Mouse (Mus musculus) liver, postnatal 0 days (tissue): Measurements from ENCODE around the gene Slc4a11. TPM values are rescaled to one million over a fixed set of nuclear protein-coding genes. Genes with fewer than 3 reads are reported as not detected.
A peak's percentile ranks its signal among the peaks of the same experiment; 100 is the strongest.

Source experiments
- ATAC-seq: fragments of 200-750 bp; cut with Nextera tagmentation; 2 replicates; pipeline ENCODE4 v1.8.0; 2017; ENCODE audit warnings: mild to moderate bottlenecking, moderate library complexity
- DNase-seq: peaks from one replicate; pipeline ENCODE4 v3.0.0-alpha.2; 2016
- H3K27ac ChIP-seq: fragments of 300-500 bp; sonication (generic); 2 replicates; pipeline ENCODE4 v1.5.1; 2014; ENCODE audit warnings: antibody characterized with exemption, moderate library complexity, mild to moderate bottlenecking, low read depth
- H3K27me3 ChIP-seq: fragments of 300-500 bp; sonication (generic); 2 replicates; pipeline ENCODE4 v1.6.1; 2014; ENCODE audit warnings: low read length, control low read depth, mixed read lengths; ENCODE audit not compliant: insufficient read depth
- H3K36me3 ChIP-seq: fragments of 300-500 bp; sonication (generic); replicated peaks from 2 replicates; pipeline ENCODE4 v1.6.1; 2014; ENCODE audit warnings: mild to moderate bottlenecking, control low read depth, low read length, moderate library complexity, mixed read lengths; ENCODE audit not compliant: insufficient read depth
- H3K4me1 ChIP-seq: fragments of 300-500 bp; sonication (generic); 2 replicates; pipeline ENCODE4 v1.6.1; 2014; ENCODE audit warnings: antibody characterized with exemption, mild to moderate bottlenecking, control low read depth; ENCODE audit not compliant: insufficient read depth
- H3K4me2 ChIP-seq: fragments of 300-500 bp; sonication (generic); 2 replicates; pipeline ENCODE4 v1.6.1; 2014; ENCODE audit warnings: low read depth, mild to moderate bottlenecking, low read length, moderate library complexity, mixed read lengths
- H3K4me3 ChIP-seq: fragments of 300-500 bp; sonication (generic); 2 replicates; pipeline ENCODE4 v1.5.1; 2014; ENCODE audit warnings: low read depth, low read length
- H3K9ac ChIP-seq: fragments of 300-500 bp; sonication (generic); replicated peaks from 2 replicates; pipeline ENCODE4 v1.6.1; 2014; ENCODE audit warnings: mild to moderate bottlenecking, moderate library complexity
- H3K9me3 ChIP-seq: fragments of 300-500 bp; sonication (generic); 2 replicates; pipeline ENCODE4 v1.6.1; 2016; ENCODE audit warnings: mild to moderate bottlenecking, control low read depth, low read length, mixed read lengths
- CTCF ChIP-seq: sonication (generic); IDR thresholded peaks from 2 replicates; pipeline ENCODE4 v1.5.1; 2016; ENCODE audit warnings: antibody characterized with exemption, low read depth
- EP300 ChIP-seq: IDR thresholded peaks from 2 replicates; pipeline ENCODE4 v1.6.1; 2016; ENCODE audit warnings: antibody characterized with exemption, low read depth, mild to moderate bottlenecking
- WGBS: fragments of 180-500 bp; shearing (Covaris S2); extraction: QIAGEN DNeasy Blood & Tissue Kit; methylation state at CpG from one replicate; pipeline ENCODE4 v1.1.7; 2014; ENCODE audit not compliant: insufficient replicate concordance; 5-methylcytosine and 5-hydroxymethylcytosine counted together
- polyA plus RNA-seq: library from polyadenylated mRNA; unstranded; fragments of >200 nt; fragmentation: Nextera tagmentation; extraction: Ambion mirVana; gene quantifications from 2 replicates; pipeline ENCODE4 v1.2.1, GENCODE M21; 2015

Gene Slc4a11
- polyA plus RNA-seq, 1 experiment from 2014 or later = not detected

DNA sequence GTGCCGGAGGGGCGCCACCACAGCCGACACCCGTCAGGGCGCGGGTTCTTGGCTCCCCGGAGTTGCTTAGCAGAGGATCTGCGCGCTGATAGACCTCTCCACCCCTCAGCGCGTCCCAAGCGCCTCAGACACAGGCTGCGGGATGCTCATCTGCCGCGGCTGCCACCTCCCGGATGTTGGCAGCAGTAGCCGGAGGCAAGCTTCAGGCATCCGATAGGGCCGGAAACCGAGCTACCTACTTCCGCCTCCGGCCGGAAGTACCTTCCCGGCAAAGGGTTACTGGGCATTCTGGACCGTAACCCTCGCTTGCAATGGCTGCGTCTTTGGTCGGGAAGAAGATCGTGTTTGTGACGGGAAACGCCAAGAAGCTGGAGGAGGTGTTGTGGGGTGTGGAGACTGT is 29.8 kb downstream of the Slc4a11 start, which contains the start of gene Itpa:
Gene Itpa, plus strand, starts transcription at position 52 of the 400 bp plus-strand sequence.
- Histone ChIP-seq H3K9me3 (no peaks in the 10 kb centered on the region), H3K4me1 (peaks cover 25% of the 10 kb centered on the region)
- ATAC-seq = peak; percentile 61

DNA sequence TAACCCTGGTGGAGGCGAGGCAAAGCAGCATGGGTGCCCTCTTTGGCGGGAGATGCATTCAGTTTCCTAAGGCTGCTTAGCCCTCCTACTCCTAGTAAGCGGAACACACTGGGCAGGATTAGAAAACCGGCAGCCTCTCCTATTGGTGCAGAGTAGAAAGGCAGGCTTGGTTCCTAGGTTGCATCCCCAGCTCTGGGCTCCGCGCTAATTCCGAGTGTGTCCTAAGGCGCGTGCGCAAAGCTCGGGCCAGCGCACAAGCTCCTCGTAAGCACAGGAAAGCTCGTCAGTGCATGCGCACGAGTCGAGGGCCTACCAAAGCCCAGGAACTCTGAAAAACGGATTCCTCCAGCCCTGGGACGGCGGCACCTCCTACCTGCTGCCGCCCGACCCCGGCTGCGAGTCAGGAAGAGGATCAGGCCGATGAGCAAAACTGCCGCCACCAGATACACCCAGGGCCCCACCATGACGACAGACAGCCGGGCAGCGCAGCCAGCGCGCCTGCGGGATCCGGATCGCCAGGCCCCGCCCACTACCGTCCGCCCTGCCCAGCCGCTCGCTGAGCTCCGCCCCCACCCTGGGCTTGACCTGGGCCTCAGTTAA is 33.1 kb downstream of the Slc4a11 start, which contains the start of gene Ddrgk1:
Gene Ddrgk1, minus strand, starts transcription at position 558 of the 600 bp plus-strand sequence.
- peak; percentile 34 for TF ChIP-seq CTCF
- no peak for TF ChIP-seq EP300

More for the DNA sequence above, 29.8 kb downstream of the Slc4a11 start, which contains the start of gene Itpa:
- no peak for TF ChIP-seq EP300
- peak; percentile 90 for TF ChIP-seq CTCF
- WGBS = 2% methylated on average over 30 of the region's 31 CpGs
- peak within 1 kb of the TSS; percentile 89 for H3K4me2 ChIP-seq
- peak within 1 kb of the TSS; percentile 85 for H3K4me3 ChIP-seq
- DNase-seq = peak; percentile 87
- no peaks in the 10 kb centered on the region for H3K27me3 ChIP-seq
- peak within 1 kb of the TSS; percentile 82 for H3K27ac ChIP-seq
- peaks cover 12% of the 10 kb centered on the region for H3K36me3 ChIP-seq
- H3K9ac ChIP-seq = peak within 1 kb of the TSS; percentile 80

DNA sequence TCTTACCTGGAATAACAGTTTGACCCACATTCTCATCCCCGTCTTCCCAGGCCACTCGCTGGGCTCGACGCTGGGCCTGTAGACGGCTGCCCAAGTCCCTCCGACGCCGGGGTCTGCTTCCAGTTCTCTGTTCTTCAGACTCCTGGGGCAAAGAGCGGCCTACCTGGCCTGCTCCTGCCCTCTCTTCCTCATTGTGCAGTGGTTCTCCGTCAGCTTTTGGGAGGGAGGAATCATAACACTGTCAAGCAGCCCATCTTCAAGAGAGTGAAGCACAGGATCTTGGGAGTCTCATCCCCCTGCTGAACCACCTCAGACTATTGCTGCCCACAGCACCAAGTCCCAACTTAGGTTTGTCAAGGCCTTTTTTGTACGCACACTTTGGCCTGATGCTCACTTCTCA is 34.0 kb downstream of the Slc4a11 start:
- TF ChIP-seq CTCF = no peak
- no peak for TF ChIP-seq EP300
- ATAC-seq = no peak
- 90% methylated on average over 11 of the region's 11 CpGs for WGBS
- Histone ChIP-seq H3K9me3 (no peaks in the 10 kb centered on the region), H3K36me3 (peaks cover 25% of the 10 kb centered on the region), H3K4me3 (peak overlapping the region; percentile 57), H3K27me3 (no peaks in the 10 kb centered on the region), H3K27ac (no peak overlapping the region), H3K4me2 (peak overlapping the region; percentile 86), H3K9ac (peak overlapping the region; percentile 84), H3K4me1 (peaks cover 23% of the 10 kb centered on the region)
- no peak for DNase-seq

More for the DNA sequence above, 33.1 kb downstream of the Slc4a11 start, which contains the start of gene Ddrgk1:
- Histone ChIP-seq H3K9ac (peak within 1 kb of the TSS; percentile 84), H3K27ac (peak within 1 kb of the TSS; percentile 96), H3K9me3 (no peaks in the 10 kb centered on the region), H3K27me3 (no peaks in the 10 kb centered on the region), H3K4me1 (peaks cover 25% of the 10 kb centered on the region), H3K4me3 (peak within 1 kb of the TSS; percentile 57), H3K4me2 (peak within 1 kb of the TSS; percentile 86), H3K36me3 (peaks cover 19% of the 10 kb centered on the region)
- ATAC-seq = peak; percentile 94
- 1% methylated on average over 39 of the region's 40 CpGs for WGBS
- DNase-seq = peak; percentile 94

DNA sequence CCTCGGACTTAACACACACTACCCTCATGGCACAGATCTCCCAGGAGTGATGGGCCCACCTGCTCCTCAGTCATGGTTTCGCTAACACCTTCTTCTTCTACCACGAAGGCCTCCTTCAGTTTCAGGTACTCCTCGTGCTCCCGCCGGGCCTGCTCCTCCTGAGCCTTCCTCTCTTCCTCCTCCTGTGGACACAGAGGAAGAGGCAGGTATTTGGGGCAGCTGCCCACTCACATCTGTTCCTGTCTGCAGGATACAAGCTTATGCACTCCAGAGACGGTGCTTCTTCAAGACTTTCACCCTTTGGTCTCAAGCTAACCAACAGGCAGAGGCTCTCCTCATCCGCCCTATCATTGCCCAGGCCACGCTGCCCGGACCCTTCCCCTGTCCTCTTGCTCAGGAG is 38.8 kb downstream of the Slc4a11 start:
- no peak overlapping the region for H3K9ac ChIP-seq
- TF ChIP-seq EP300 (no peak), CTCF (no peak)
- H3K9me3 ChIP-seq = no peaks in the 10 kb centered on the region
- peaks cover 57% of the 10 kb centered on the region for H3K36me3 ChIP-seq
- ATAC-seq (no peak), DNase-seq (no peak)
- no peak overlapping the region for H3K4me3 ChIP-seq
- H3K27ac ChIP-seq = no peak overlapping the region
- no peak overlapping the region for H3K4me2 ChIP-seq
- H3K4me1 ChIP-seq = peaks cover 9% of the 10 kb centered on the region
- H3K27me3 ChIP-seq = no peaks in the 10 kb centered on the region
- 89% methylated on average over 10 of the region's 10 CpGs for WGBS

DNA sequence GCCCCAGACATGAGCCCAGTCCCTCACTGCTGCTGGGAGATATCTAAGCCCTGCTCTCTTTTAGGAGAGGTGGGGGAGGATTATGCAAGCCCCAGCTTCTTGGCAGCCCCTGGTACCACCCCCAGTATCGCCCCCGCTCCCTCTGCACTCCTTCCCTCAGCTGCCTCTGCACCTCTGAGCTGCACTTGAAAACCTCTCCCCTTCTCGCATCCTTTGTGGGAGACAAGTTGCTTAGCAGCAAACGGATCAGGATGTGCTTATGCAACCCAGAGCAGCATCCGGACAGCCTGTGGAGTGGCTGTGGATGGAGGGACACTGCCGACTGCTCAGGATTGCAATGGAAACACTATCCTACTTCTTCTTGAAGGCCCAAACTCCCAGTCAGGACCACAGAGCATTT is 39.8 kb downstream of the Slc4a11 start:
- H3K27ac ChIP-seq = no peak overlapping the region
- DNase-seq (no peak), ATAC-seq (no peak)
- 81% methylated on average over 6 of the region's 6 CpGs for WGBS
- no peak overlapping the region for H3K9ac ChIP-seq
- no peak overlapping the region for H3K4me2 ChIP-seq
- TF ChIP-seq CTCF = no peak
- TF ChIP-seq EP300 = no peak
- H3K9me3 ChIP-seq = no peaks in the 10 kb centered on the region
- peaks cover 5% of the 10 kb centered on the region; the same call in 1 of the 2 replicates for H3K4me1 ChIP-seq
- no peaks in the 10 kb centered on the region for H3K27me3 ChIP-seq
- H3K36me3 ChIP-seq = peaks cover 60% of the 10 kb centered on the region
- no peak overlapping the region for H3K4me3 ChIP-seq

DNA sequence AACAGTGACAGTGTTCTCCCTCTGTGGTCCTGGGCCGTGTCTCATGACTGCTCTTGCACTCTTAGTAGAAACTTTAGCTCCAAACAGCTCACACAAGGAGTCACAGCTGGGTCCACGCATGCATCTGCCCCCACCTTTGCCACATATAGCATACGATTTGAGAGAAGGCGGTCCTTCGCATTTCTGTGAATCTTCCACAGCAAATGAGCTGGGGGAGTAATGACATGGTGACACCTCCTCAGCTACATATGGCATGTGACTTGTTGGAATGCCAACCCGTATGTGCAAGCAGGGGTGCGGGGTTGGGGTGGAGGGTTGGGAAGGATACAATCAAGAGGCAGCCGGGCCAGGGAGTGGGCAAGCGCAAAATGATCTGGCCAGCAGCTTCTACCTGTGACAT is 40.8 kb downstream of the Slc4a11 start:
- no peak overlapping the region for H3K9ac ChIP-seq
- no peak for ATAC-seq
- DNase-seq = no peak
- H3K9me3 ChIP-seq = no peaks in the 10 kb centered on the region
- no peak for TF ChIP-seq EP300
- no peaks in the 10 kb centered on the region for H3K27me3 ChIP-seq
- peaks cover 5% of the 10 kb centered on the region; the same call in 1 of the 2 replicates for H3K4me1 ChIP-seq
- H3K36me3 ChIP-seq = peaks cover 55% of the 10 kb centered on the region
- no peak overlapping the region for H3K4me2 ChIP-seq
- 91% methylated on average over 9 of the region's 9 CpGs for WGBS
- H3K27ac ChIP-seq = no peak overlapping the region
- H3K4me3 ChIP-seq = no peak overlapping the region
